Mouse (Mus musculus) neural tube, embryonic 13.5 days (tissue): Measurements from ENCODE around the gene Six3. TPM values are rescaled to one million over a fixed set of nuclear protein-coding genes. Genes with fewer than 3 reads are reported as not detected.

ENCODE experiments used
- ATAC-seq: fragments of 200-750 bp; cut with Nextera tagmentation; 2 replicates; pipeline ENCODE4 v1.8.0; 2017; ENCODE audit warnings: low read depth, mild to moderate bottlenecking, moderate TSS enrichment, moderate library complexity
- H3K27ac ChIP-seq: fragments of 300-500 bp; sonication (generic); replicated peaks from 2 replicates; pipeline ENCODE4 v1.5.1; 2015; ENCODE audit warnings: moderate library complexity, mild to moderate bottlenecking, inconsistent platforms
- H3K27me3 ChIP-seq: fragments of 300-500 bp; sonication (generic); 2 replicates; pipeline ENCODE4 v1.6.1; 2015; ENCODE audit warnings: mild to moderate bottlenecking, inconsistent platforms
- H3K36me3 ChIP-seq: fragments of 300-500 bp; sonication (generic); 2 replicates; pipeline ENCODE4 v1.6.1; 2015; ENCODE audit warnings: mild to moderate bottlenecking, inconsistent platforms
- H3K4me1 ChIP-seq: fragments of 300-500 bp; sonication (generic); replicated peaks from 2 replicates; pipeline ENCODE4 v1.6.1; 2015; ENCODE audit warnings: inconsistent platforms
- H3K4me2 ChIP-seq: fragments of 300-500 bp; sonication (generic); 2 replicates; pipeline ENCODE4 v1.6.1; 2015; ENCODE audit warnings: inconsistent platforms, mild to moderate bottlenecking, moderate library complexity
- H3K4me3 ChIP-seq: fragments of 300-500 bp; sonication (generic); 2 replicates; pipeline ENCODE4 v1.5.1; 2015; ENCODE audit warnings: mild to moderate bottlenecking, inconsistent platforms
- H3K9ac ChIP-seq: fragments of 300-500 bp; sonication (generic); 2 replicates; pipeline ENCODE4 v1.6.1; 2015; ENCODE audit warnings: moderate library complexity, mild to moderate bottlenecking, inconsistent platforms
- H3K9me3 ChIP-seq: fragments of 300-500 bp; sonication (generic); 2 replicates; pipeline ENCODE4 v1.6.1; 2016; ENCODE audit warnings: inconsistent platforms
- WGBS: fragments of 180-500 bp; shearing (Covaris S2); methylation state at CpG from one replicate; pipeline ENCODE4 v1.1.7; 2015; 5-methylcytosine and 5-hydroxymethylcytosine counted together
- polyA plus RNA-seq: library from polyadenylated mRNA; unstranded; fragments of >200 nt; fragmentation: Nextera tagmentation; extraction: Ambion mirVana; gene quantifications from 2 replicates; pipeline ENCODE4 v1.2.1, GENCODE M21; 2015

Gene Six3
- polyA plus RNA-seq, 1 experiment from 2014 or later = not detected

GRCm38 (mm10) chr17:85614722-85615331 lies 1.4 kb downstream of the Six3 start:
- under 1% methylated on average over 38 of the region's 38 CpGs for WGBS
- H3K36me3 ChIP-seq = no peaks in the 10 kb centered on the region
- H3K27ac ChIP-seq = no peak overlapping the region
- peaks cover 100% of the 10 kb centered on the region for H3K27me3 ChIP-seq
- no peak overlapping the region for H3K4me3 ChIP-seq
- no peaks in the 10 kb centered on the region for H3K9me3 ChIP-seq
- no peak overlapping the region for H3K4me2 ChIP-seq
- peaks cover 6% of the 10 kb centered on the region for H3K4me1 ChIP-seq
- no peak overlapping the region for H3K9ac ChIP-seq
- no peak for ATAC-seq

DNA sequence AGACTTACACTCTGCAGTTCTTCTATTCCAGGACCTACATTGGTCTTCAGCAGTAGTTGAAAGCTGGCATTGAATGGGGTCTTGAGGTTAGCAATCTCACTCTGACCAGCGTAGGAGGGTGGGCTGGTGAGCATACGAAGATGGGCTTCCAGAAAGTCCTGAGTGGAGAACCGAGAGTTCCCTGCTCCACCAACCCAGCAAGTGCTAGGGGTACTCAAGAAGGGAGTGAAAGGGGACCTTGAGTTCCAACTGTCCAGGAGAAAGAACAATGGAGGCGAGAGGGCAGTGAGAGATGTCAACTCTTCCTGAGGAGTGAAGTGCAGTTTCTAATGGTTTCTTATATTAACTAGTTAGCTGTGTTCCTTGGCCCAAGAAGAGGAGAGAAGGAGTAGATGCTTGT lies 2.2 kb downstream of the Six3 start:
- 3% methylated on average over 4 of the region's 4 CpGs for WGBS
- H3K4me2 ChIP-seq = no peak overlapping the region

GRCm38 (mm10) chr17:85616526-85617500 lies 3.4 kb downstream of the Six3 start:
- Histone ChIP-seq H3K4me1 (peaks cover 19% of the 10 kb centered on the region), H3K4me3 (no peak overlapping the region), H3K4me2 (no peak overlapping the region), H3K36me3 (no peaks in the 10 kb centered on the region), H3K27me3 (peaks cover 100% of the 10 kb centered on the region), H3K9me3 (no peaks in the 10 kb centered on the region), H3K9ac (no peak overlapping the region), H3K27ac (no peak overlapping the region)
- under 1% methylated on average over 41 of the region's 41 CpGs for WGBS
- ATAC-seq = no peak

More for the DNA sequence above, 2.2 kb downstream of the Six3 start:
- no peak for ATAC-seq
- Histone ChIP-seq H3K9ac (no peak overlapping the region), H3K4me1 (peaks cover 7% of the 10 kb centered on the region), H3K36me3 (no peaks in the 10 kb centered on the region), H3K27ac (no peak overlapping the region), H3K27me3 (peaks cover 100% of the 10 kb centered on the region), H3K4me3 (no peak overlapping the region), H3K9me3 (no peaks in the 10 kb centered on the region)

DNA sequence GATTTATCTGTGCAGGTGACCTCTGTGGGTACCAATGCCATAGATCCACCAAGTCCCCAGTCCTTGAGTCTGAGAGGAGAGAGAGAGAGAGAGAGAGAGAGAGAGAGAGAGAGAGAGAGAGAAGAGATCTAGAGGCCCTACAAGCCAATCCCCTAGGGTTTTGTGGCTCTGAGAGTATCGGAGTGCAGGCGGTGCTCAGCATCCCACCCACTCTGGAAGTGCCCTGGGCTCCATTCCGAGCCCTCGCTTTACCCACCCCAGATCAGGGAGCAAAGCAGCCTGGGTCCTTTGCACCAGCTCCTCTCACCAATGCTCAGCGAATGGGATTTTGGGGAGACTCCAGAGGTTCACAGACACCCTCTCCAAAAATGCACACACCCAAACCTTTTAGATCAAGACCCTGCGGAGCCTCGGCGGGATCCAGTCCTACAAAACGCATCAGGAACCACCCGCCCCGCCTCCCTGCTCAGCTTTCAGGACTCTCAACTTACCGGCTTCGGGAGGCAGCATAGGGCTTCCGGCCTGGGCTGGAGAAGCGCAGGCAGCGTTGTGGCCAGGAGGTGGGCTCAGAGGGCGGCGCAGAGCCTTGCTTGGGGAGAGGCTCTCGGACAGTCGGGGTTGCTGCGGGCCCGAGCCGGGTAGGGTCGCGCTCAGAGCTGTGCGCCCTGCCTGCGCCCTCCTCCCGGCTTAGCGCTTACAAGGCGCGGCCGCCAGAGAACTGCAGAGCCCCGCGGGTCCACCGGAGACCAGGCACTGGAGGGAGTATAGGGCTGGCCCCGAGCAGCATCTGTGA lies 4.4 kb downstream of the Six3 start:
- H3K27ac ChIP-seq = no peak overlapping the region
- H3K4me1 ChIP-seq = peaks cover 20% of the 10 kb centered on the region
- H3K9me3 ChIP-seq = no peaks in the 10 kb centered on the region
- no peaks in the 10 kb centered on the region for H3K36me3 ChIP-seq
- no peak overlapping the region for H3K4me3 ChIP-seq
- peak; percentile 59; the same call in 1 of the 2 replicates for ATAC-seq
- WGBS = under 1% methylated on average over 36 of the region's 36 CpGs
- peak overlapping the region; percentile 22 for H3K4me2 ChIP-seq
- peaks cover 100% of the 10 kb centered on the region for H3K27me3 ChIP-seq
- no peak overlapping the region for H3K9ac ChIP-seq

DNA sequence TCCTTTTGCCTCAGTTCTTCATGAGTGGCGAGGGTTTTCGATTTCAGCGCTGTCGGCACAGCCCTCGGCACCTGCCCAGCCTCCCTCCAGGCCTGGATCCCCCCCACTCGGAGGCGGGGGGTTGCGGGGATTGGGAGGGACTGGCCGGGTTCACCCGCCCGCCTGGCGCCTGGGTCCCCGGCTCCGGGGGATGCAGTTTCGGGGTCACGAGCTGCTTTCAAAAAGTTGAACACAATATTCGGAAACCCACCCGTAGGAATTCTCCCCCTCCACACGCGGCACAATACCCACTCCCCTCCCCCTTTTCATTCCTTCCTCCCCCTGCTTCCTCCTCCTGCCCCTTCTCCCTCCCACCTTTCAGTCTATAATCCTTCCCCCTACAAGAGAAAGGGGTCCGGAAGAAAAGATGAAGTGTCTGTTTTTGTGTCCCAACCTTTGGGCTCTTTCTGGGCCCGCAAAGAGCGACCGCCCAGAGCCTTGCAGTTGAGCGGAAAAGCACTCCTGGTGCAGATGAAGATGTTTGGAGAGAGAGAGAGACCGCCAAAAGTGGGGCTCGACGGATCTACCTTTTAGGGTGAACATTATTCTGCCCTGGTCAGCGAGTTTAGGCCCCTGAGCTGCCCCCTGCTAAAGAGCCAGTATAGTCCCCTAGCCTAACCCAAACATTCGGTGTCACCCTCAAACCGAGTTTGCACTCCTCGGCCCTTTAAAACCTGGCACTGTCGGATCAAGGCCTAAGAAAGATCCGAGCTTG lies 5.1 kb downstream of the Six3 start:
- H3K4me3 ChIP-seq = no peak overlapping the region
- no peak overlapping the region for H3K9ac ChIP-seq

DNA sequence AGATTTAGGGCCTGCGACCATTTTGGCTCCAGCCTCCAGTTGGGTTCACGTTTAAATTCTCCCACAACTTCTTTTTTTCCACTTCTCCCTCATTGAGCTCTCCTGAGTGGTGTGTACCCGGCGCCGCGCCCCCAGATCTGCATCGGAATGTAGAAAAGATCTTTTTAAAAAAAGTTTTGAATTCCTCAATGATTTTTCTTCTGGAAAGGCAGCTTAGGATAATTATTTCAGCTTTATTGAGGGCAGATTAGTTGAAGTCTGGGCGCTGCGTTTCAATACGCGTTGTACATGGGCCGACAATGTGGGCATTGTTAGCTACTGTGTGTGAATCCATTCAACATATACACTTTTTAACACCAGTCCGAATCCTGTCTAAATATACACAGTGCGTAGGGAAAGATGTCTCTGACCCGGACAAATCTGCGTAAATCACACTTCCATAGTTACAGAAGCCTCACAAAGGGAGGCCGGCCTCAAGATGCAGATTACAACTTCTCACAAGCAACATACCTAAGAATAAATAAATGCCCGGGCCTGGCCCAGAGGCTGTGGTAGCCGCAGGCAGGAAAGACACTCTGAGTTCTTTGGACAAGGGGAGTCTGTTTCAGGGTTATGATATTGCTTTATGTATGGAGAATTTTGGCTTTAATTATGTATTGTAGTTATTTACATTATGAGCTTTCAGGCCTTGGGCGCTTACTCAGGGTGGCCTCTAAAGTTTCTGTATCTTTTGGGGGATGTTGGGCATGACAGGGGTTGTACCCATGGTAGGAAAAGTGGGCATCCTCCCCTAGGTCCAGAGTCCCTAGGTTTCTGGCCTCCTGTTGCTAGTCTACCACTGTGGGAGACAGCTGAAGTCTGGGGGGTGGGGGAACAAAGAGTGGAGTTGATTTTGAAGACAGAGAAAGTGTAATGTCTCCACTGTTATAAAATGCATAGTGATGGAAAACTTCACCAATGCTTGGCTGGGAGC lies 6.0 kb downstream of the Six3 start:
- Histone ChIP-seq H3K9me3 (no peaks in the 10 kb centered on the region), H3K9ac (no peak overlapping the region), H3K4me1 (peaks cover 20% of the 10 kb centered on the region), H3K4me2 (no peak overlapping the region), H3K27me3 (peaks cover 97% of the 10 kb centered on the region), H3K4me3 (no peak overlapping the region), H3K36me3 (no peaks in the 10 kb centered on the region), H3K27ac (no peak overlapping the region)
- no peak for ATAC-seq
- 2% methylated on average over 20 of the region's 20 CpGs for WGBS

More for the DNA sequence above, 5.1 kb downstream of the Six3 start:
- no peak for ATAC-seq
- peaks cover 20% of the 10 kb centered on the region for H3K4me1 ChIP-seq
- no peaks in the 10 kb centered on the region for H3K9me3 ChIP-seq
- peak overlapping the region; percentile 22 for H3K4me2 ChIP-seq
- H3K36me3 ChIP-seq = no peaks in the 10 kb centered on the region
- no peak overlapping the region for H3K27ac ChIP-seq
- under 1% methylated on average over 34 of the region's 34 CpGs for WGBS
- H3K27me3 ChIP-seq = peaks cover 100% of the 10 kb centered on the region

DNA sequence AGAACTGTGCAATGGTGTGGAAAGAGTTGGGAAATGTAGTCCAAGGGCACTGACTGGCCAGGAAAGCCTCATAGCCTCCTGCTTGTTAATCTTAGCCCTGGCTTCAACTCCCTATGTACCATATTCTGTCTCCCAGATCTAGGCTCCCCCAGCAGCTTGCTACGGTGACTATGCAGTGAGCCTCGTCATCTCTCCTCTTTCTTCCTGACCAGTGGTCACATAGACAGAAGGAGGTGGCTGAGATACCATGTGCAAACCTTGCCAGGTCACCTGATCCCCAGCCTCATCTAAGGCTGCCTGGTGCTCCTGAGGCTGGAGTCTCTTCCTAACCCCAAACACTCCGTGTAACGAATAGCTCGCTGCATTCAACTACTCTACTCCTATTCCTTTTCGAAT lies 6.7 kb downstream of the Six3 start:
- H3K4me2 ChIP-seq = no peak overlapping the region
- WGBS = under 1% methylated on average over 6 of the region's 6 CpGs
- no peaks in the 10 kb centered on the region for H3K36me3 ChIP-seq
- H3K27ac ChIP-seq = no peak overlapping the region
- no peak overlapping the region for H3K9ac ChIP-seq
- no peak for ATAC-seq
- H3K9me3 ChIP-seq = no peaks in the 10 kb centered on the region
- no peak overlapping the region for H3K4me3 ChIP-seq
- H3K4me1 ChIP-seq = peaks cover 20% of the 10 kb centered on the region
- peaks cover 95% of the 10 kb centered on the region for H3K27me3 ChIP-seq

DNA sequence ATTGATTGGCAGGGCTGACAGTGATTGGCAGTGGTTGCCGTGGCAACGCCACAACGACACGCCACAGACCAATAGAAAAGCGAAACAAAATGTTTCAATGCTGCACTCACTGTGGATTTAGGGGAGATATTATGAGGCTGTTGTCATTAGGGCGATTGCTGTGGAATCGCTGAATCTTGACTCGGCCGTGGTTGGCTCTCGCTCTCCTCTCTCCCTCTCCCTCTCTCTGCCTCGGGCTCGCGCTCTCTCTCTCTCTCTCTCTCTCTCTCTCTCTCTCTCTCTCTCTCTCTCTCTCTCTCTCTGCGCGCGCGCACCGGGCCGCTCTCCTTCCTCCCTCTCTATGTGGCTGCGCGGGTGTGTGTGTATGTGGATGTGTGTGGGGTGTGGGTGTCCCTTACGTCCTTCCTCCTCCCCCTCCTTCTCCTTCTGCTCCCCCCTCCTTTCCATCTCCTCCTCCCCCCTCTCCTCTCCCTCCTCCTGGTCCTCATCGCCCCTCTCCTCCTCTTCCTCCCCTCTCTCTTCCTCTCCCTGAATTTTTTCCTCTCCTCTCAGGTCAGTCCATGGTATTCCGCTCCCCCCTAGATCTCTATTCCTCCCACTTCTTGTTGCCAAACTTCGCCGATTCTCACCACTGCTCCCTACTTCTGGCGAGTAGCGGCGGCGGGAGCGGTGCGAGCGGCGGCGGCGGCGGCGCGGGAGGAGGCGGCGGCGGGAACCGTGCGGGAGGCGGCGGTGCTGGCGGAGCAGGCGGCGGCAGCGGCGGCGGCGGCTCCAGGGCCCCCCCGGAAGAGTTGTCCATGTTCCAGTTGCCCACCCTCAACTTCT lies 7.5 kb downstream of the Six3 start:
- Histone ChIP-seq H3K9me3 (no peaks in the 10 kb centered on the region), H3K36me3 (no peaks in the 10 kb centered on the region), H3K9ac (no peak overlapping the region), H3K4me1 (peaks cover 20% of the 10 kb centered on the region), H3K27ac (no peak overlapping the region), H3K4me3 (peak overlapping the region; percentile 14; the same call in 1 of the 2 replicates), H3K27me3 (peaks cover 95% of the 10 kb centered on the region), H3K4me2 (peak overlapping the region; percentile 36)
- no peak for ATAC-seq
- 1% methylated on average over 54 of the region's 54 CpGs for WGBS

- Histone ChIP-seq H3K9ac (no peak overlapping the region), H3K4me2 (peak overlapping the region; percentile 36), H3K4me3 (peak overlapping the region; percentile 14; the same call in 1 of the 2 replicates), H3K27me3 (peaks cover 95% of the 10 kb centered on the region), H3K27ac (no peak overlapping the region), H3K36me3 (no peaks in the 10 kb centered on the region), H3K9me3 (no peaks in the 10 kb centered on the region), H3K4me1 (peaks cover 20% of the 10 kb centered on the region)
- no peak for ATAC-seq
- WGBS = under 1% methylated on average over 67 of the region's 67 CpGs
Measured at GRCm38 (mm10) chr17:85621505-85622310, 8.3 kb downstream of the Six3 start.
